Mouse (Mus musculus) hematopoietic stem cell, adult 5-6 weeks (primary cell): ENCODE measurements around the gene Elmo1. TPM values are rescaled to one million over a fixed set of nuclear protein-coding genes. Genes with fewer than 3 reads are reported as not detected.

Source experiments
- ATAC-seq, 2 experiments: fragments of 125-278 bp in 1 of 2; replicated peaks in 1 of 2; 2 replicates each; pipeline ENCODE4 v1.8.0; 2016 to 2017; ENCODE audit warnings: inconsistent platforms in 2 of 2, mild to moderate bottlenecking in 2 of 2, moderate number of reproducible peaks in 2 of 2, low read depth in 1 of 2, moderate TSS enrichment in 1 of 2; ENCODE audit not compliant: low FRiP score in 2 of 2, poor library complexity in 2 of 2, severe bottlenecking in 2 of 2, insufficient read depth in 1 of 2, low TSS enrichment in 1 of 2
- total RNA-seq: library from RNA; stranded (forward); fragments of 172-1452, 232-1000 nt; gene quantifications from 2 replicates; pipeline ENCODE4 v1.2.3, GENCODE M21; 2017

Elmo1 gene
- total RNA-seq, 1 experiment from 2014 or later: 91.4 TPM

DNA sequence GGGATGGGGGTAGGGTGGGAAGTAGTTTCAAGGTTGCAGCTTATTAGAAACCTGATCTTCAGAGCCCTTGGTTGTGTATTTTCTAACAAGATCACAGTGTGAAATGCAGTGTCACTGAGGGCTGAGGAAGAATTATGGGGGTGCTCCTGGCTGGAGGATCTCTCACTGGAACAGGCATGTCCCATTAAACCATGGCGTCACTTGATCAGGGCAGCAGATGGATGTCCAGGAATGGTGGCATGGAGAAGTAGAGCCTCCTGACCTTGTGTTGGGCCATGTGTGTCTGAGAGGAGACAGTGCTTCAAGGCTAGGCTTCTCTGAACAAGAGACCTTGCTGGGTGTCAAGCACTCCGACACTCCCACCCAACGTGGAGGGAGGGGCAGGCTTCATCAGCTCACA, 431.1 kb downstream of the Elmo1 start:
- no peak for ATAC-seq

DNA sequence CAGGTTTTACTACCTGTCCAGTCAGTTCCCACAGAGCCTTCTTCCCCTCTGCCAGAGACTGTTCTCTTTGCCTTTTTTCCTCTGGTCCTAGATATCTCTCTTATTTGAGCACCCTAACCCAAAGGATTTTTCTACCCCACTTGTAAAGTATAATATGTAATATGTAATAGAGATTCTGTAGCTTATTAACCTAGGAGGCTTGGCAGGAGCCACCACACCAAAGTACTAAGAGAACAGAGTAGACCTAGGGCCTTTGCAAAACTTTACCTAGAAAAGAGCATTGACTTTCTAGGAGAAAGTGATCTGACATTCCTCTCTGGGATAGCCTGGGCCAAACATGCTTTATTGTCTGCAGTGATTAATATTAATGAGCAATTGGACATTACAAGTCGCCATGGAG, 433.3 kb downstream of the Elmo1 start:
- no peak for ATAC-seq

DNA sequence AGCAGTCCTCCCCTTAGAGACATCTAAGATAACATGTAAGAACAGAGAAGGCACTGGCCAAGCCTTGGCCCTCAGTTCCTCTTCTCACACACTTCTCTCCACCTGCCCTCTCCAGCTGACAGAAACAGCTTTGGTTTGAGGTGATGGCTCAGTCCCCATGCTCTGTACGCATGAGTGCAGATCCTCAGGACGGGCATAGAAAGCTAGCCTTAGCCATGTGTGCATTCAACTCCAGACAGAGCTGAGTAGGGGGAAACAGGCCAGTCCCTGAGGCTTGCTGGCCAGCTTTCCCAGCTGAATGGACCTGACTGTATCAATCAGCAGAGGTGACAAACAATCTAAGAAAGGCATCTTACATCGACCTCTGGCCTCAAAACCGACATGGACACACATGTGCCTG, 435.4 kb downstream of the Elmo1 start:
- ATAC-seq: peak in 1 of 2 experiments; percentile 17; a peak in 1 of 4 replicates

DNA sequence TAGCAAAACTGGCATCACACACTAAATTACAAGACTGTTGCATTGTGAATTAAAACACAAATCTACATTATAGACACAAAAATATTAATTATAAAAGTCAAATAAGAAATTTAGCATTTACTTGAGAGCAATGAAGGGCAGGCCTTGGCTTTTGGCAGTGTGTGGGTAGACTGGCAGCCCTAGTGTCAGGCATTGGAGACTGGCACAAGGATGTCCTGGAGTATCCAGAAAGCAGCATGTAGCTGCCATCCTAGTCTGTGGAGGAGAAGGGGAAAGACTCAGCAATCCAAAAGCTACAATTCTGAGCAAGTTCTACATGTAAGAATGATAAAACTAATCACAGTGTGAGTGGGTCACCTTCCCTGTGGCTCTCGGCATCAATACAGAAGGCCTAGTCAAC, 446.7 kb downstream of the Elmo1 start:
- no peak for ATAC-seq

DNA sequence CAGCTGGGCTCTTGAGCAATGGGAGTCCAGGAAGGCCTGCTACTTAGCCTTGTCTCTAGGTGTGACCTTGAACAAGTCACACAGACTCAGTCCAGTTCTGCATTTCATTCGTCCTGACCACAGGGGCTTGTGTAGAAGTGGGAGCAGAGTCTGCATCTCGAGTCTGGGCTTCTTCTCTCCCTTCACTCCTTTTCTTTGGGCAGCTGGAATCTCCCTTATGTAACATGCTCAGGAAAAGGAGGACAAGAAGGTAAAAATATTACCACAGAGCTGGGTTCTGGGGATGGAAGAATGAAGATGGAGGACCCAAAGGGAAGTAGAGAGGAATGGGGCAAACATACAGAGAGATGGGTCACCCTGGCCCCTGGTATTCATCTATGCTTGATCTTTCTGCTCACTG, 447.1 kb downstream of the Elmo1 start:
- no peak for ATAC-seq

DNA sequence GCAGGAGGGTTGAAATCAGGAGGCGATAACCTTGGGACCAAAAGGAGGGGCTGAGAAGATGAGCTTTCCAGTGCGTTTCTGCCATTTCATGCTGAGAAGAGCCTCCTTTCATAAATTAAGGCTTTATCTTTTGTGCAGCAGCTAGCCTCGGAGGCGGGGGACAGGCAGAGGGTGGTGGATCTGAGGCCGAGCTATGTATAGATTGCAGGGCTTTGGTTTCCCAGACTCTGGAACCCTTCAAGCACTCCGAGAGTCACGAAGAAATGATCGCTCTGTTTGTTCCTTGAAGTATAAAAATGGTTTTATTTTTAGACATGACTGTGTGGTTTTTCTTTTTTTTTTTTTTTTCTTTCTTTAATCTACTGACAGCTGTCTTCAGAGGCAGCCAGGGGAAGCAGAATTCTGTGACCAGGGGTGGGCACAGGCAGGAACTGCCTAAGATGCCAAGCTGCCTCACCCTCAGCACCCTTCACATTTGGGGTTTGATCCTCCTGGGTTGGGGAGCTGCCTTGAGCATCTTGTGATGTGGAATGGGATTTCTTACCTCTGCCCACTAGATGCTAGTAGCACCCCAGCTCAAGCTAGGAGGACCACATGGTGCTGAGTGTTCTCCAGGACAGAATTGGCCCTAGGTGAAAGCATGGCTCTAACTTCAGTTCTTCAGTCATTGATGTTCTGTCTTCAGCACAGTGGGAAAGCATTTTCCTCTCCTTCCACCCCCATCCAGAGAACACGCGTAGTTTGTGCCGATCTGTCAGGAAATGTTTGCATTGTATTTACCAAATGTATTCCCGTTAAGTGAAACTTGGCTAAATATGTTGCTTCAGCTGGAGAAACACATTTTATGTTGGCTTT, 448.0 kb downstream of the Elmo1 start:
- peak; percentile 36 to 42; a peak in 2 of 4 replicates for ATAC-seq

DNA sequence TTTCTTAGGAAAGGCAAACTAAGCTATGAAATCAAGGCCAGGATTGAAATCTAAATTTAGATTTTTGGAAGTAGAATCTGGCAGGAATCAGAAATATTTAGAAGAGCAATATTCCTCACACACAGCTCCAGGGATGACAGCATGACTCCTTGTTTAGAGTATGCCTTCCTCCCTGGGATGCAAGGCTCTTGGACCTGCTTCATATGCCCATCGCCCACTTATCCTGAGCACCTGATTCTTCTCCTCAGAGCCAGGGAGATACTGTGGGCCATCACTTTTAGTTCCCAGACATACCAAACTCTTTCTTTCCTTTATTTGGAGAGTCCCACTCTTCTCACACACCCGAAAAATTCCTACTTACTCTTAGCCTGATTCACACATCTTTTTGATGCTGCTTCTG, 449.2 kb downstream of the Elmo1 start:
- no peak for ATAC-seq

DNA sequence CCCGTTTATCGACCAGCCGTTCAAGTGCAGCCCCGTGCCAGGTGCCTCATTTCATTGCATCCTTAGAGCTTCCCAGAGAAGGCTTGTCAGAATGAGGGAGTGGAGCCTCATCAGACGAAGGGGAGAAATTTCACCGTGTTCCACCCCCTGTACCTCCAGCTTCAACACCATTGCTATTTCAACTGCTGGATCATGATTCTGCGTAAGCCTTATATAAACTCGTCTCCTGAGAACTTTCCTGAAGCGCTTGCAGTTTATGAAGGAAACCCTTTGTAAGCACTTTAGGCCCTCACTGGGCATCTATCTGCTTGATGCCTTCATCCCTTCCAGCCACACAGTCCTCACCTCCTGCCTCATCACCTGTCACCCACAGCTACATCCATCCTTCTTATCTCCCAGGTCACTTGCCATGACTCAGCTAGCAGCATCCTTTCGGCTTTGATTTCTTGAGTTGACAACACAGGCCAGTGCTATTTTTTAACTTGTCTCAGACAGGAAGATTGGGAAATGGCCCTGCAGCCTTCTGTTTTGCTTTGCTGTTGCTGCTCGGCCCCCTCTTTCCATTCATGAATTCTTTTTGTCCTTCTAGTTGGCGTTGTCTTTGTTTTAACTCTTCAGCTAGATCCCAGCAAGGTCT, 456.3 kb downstream of the Elmo1 start:
- ATAC-seq: no peak

DNA sequence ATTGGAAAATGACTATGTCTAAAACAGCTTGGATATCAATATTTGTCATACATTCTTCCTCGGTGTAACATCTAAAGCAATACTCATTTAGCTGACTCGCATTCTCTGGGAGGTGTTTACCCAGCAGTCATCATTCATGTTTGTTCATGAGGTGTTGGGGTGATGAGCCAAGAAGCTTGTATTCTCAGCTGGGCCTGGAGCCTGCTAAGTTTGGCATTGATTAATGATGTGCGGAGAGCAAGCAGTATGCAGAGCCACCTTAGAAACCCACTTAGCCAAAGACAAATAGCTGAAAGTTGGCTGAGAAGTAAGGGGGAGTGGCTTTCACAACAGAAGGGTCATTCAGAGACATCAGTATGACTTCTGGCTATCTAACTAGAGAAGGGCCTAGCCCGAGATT, 459.6 kb downstream of the Elmo1 start:
- no peak for ATAC-seq

DNA sequence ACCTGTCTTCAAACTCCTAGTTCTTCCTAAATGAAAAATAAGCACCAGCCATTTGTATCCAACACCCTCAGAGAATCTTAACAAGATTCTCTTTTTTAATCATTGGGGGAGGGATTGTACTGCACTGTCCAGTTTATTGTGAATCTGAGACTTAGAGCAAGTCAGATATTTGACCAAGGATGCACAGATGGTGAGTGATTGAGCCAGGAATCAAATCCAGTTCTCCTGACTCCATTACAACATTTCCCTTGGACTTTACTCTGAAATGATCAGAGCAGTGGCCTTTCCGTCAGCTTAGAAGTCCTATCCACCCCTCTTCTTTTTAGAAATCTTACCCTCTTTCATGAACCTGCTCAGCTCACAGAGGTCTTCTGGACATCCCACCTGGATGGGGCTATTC, 461.2 kb downstream of the Elmo1 start:
- no peak for ATAC-seq

DNA sequence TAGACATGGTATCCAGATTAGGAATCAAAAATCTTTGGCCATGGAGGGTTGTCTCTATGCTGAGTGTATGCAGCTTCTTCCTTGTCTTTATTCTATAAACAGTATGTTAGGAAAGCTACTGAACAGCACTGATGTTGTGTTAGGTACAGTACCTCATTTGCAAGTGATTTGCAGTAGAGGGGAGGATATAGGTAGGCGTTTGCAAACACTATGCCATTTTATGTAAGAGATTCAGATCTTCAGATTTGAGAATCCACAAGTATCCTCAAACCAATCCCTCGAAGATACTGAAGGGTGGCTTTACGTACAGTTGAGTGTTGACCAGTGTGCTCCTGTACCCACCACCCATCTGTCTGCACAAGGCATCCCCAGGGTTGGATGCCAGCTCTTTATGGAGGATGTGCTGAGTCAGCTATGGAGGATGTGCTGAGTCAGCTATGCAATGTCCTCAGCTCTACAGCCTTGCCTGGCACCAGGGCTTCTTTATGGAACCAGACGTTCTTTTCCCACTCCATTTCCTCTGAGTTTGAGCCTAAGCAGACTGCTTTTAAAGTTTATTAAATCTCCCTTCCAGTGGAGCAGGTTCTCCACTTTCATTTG, 465.6 kb downstream of the Elmo1 start:
- no peak for ATAC-seq

DNA sequence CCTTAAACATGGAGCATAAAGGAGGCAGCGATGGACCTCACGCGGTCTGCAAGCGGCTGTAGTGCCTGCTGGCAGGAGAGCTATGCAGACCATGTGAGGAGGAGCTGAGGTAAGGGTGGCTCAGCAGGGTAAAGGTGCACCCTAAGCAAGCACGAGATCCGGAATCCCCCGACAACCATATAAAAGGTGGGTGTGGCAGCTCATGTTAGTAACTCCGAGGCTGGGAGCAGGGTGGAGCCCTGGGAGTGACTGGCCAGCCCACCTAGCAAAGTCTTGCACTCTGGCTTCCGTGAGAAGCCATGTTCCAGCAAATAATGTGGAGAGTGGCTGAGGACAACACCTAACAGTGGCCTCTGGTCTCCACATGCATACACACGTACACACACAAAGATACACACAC, 466.3 kb downstream of the Elmo1 start:
- ATAC-seq: no peak

DNA sequence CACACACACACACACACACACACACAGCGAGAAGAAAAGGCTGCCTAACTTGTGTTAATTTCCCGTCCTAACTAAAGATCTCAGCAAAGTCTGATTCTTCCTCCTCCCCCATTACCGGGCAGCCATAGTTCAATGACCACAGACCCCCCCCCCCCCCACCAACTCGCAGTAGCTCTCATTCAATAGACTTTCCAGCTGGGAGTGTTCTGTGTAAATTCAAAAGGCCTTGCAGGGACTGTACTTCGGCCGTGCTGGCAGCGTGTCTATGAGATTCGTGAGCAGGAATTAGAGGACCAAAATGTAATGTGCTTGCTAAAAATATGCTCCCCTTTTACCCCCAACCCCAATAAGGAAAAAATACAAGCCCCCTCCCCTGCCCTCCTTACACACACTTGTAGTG, 466.8 kb downstream of the Elmo1 start:
- no peak for ATAC-seq

DNA sequence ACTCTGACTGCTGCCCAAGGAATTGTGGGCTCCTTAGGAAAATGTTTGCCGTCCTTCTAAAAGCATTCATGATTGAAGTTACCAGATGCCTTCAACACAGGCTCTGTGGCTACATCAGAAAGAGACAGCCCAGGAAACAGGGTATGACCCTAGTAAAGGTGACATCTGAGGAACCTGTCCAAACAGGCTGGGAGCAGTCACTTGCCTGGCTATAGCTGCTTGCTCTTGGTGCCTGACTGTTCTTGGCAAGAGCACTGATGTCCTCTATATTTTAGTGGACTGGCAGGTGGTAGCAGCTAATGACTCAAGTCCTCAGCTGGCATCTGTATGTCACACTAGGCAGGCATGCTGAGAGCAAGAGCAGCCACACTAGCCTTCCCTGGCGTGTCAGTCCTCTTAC, 468.0 kb downstream of the Elmo1 start:
- no peak for ATAC-seq

DNA sequence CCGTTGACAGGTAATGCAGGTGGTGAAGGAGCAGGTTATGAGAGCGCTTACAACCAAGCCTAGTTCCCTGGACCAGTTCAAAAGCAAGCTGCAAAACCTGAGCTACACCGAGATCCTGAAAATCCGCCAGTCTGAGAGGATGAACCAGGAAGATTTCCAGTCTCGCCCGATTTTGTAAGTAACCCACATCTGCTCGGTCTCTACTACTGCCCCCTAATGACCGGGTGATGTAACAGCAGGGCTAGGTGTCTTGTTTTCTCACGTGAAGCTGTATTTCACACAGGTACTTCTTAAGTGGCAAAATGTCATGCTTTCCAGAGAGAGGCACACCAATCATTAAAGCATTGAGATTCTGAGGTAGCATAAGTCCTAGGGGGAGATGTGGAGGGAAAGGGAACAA, 474.0 kb downstream of the Elmo1 start:
- no peak for ATAC-seq

DNA sequence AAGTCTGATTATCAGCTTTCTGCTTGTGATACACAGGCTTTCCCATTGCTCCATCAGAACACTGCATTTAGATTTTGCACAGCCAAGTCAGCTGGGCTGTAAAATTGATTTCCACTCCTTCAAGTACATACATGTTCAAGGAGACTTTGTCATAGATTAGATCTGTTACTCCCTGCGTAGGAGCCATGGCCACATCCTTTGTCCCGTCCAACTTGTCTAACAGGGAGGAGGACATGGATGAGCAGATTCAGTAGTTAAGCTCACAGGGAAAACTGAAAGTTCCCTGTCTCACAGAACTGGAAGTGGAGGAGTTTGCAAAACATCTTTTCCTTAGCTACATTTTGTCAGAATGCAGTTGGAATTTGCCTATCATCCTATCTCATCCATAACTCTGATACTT, 484.8 kb downstream of the Elmo1 start:
- no peak for ATAC-seq

DNA sequence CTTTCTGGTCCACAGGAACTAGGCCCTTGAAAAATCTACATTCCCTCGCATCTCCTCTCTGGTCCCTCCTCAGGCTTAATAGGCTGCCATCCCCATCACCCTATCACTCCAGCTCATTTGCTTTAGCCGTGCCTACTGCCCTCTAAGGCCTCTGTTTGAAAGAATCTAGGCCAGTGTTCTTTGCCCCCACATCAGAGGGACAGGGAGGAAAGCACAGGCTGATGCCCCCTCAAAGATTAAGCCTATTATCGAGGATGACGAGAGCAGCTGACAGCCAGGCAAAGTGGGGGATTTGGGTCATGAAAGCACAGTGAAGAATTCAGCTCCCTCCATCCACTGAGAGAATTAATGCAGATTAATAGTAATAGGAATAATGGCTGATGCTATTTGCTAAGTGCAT, 495.5 kb downstream of the Elmo1 start:
- no peak for ATAC-seq

DNA sequence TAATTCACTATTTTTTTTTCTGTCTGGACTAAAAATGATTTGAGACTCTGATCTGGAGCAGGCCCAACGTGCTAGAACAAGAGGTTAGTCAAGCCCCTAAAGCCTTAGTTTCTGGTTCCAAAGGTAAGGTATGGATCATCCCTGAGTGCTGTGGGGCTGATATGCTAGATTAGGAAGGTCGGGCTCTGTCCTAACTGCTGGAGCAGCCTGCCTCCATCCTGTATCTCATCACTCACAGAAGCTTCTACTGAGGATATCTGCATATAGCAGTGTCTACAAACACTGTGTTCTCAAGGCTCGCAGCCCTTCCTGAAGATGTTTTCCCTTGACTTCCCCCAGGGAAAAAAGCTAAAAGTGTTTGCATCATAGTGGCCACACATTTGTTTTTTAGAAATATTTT, 496.1 kb downstream of the Elmo1 start:
- no peak for ATAC-seq

DNA sequence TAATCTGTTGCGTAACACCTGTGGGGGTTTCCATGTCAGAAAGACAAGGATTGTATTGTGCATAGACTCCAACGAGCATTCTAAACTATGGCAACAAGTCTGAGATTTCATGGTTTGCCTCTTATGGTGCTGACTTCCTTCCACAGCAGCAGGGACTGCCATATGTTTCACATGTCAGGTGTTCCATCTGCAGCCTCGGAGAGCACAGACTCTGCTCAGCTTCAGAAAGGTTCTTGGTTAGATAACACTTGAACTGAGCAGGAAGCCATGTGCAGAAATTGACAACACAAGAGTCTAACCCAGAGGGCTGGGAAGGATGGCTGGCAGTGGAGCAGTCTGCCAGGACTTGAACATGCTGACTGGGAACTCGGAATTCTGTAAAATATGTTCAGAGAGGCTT, 500.6 kb downstream of the Elmo1 start:
- no peak for ATAC-seq
